ENCODE assay signal across 22 mouse cellular contexts in the genomic region with DNA sequence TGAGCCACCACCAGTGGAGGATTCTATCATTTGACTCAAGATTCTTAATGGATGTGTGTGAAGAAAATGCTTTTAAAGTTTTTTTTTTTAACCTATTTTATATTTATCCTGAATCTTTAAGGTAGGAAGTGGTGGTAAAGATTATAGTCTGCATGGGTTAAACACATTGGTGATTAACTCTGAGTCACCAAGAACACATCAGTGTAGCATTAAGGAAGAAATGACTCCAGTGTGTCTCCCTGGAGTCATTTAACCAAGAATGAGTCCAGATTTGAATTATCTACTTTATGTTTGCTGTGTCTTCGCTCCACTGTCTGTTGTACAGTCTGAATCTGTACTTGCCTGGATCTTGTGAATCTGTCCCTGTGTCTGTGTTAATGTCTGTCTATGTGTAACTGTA.
A peak's percentile ranks its signal among the peaks of the same experiment; 100 is the strongest.
DNase-seq lines count a peak whose midpoint lies in the region; ATAC-seq and TF ChIP-seq lines count a peak whose summit lies in the region.
"Had no signal": no experiment of that assay in that cellular context is flagged by ENCODE, and none has a peak within 500 bp of the region (broad histone marks: within the 10 kb centered on the region; RNA-seq: fewer than 3 reads in every experiment).

No protein-coding gene starts in this region.

- H3K4me1 ChIP-seq in embryonic fibroblast, embryonic 13.5 days (ENCODE audit: control insufficient read depth, insufficient read depth, low read length), result peaks cover 17% of the 10 kb centered on the region; the same call in 1 of the 2 replicates
- H3K4me1 ChIP-seq in embryonic facial prominence, embryonic 10.5 days, result peaks cover 28% of the 10 kb centered on the region
- H3K4me1 ChIP-seq in hindbrain, postnatal 0 days (ENCODE audit: insufficient read depth, low read length), result no peaks in the 10 kb centered on the region
- H3K4me1 ChIP-seq: embryonic facial prominence, embryonic 15.5 days had no signal

- H3K79me3 ChIP-seq in C2C12 (ENCODE audit: low read depth), result no peaks in the 10 kb centered on the region

- ATAC-seq in hindbrain, postnatal 0 days, result no peak
- ATAC-seq: activated CD4-positive, CD25-positive, alpha-beta regulatory T cell, adult 4 months; forebrain, embryonic 13.5 days; forebrain, embryonic 15.5 days; forebrain, postnatal 0 days; Patski had no signal

- TF ChIP-seq POLR2A in embryonic fibroblast, embryonic 13.5 days (IDR thresholded peaks at IDR 0.05; ENCODE audit: low read depth, low read length), result no peak

- no peak overlapping the region for H3K4me2 ChIP-seq in hindbrain, postnatal 0 days (ENCODE audit: low read depth, low read length)
- H3K4me2 ChIP-seq: embryonic facial prominence, embryonic 13.5 days; embryonic facial prominence, embryonic 15.5 days; forebrain, embryonic 13.5 days; forebrain, embryonic 15.5 days had no signal

- peak; percentile 44 for DNase-seq in 3T3-L1 (ENCODE audit: low read depth, low spot score)
- DNase-seq in embryonic facial prominence, embryonic 10.5 days (ENCODE audit: low spot score), result no peak
- no peak for DNase-seq in testis, postnatal 10 days (ENCODE audit: low spot score)
- no peak for DNase-seq in hindbrain, postnatal 0 days (ENCODE audit: low spot score)
- DNase-seq: adrenal gland, adult 8-10 months; adrenal gland, postnatal 14 days; adrenal gland, postnatal 36 days; B cell, adult 2 months; cerebellum, adult 11-12 months; cerebellum, adult 2 months; cerebellum, adult 9-10 months; cerebellum, postnatal 10 days; cerebellum, postnatal 25 days; forebrain, postnatal 0 days had no signal

- no peaks in the 10 kb centered on the region for H3K79me2 ChIP-seq in C2C12 (ENCODE audit: control insufficient read depth, insufficient read depth)

- no peak overlapping the region for H3ac ChIP-seq in C2C12 (ENCODE audit: control insufficient read depth, insufficient read length, low read depth)

- no peaks in the 10 kb centered on the region for H3K36me3 ChIP-seq in C2C12 (ENCODE audit: control insufficient read depth, insufficient read depth)
- no peaks in the 10 kb centered on the region for H3K36me3 ChIP-seq in embryonic facial prominence, embryonic 10.5 days (replicated peaks)
- H3K36me3 ChIP-seq in hindbrain, postnatal 0 days (ENCODE audit: insufficient read depth, low read length), result no peaks in the 10 kb centered on the region
- H3K36me3 ChIP-seq: embryonic facial prominence, embryonic 13.5 days; embryonic facial prominence, embryonic 15.5 days; forebrain, embryonic 15.5 days had no signal

- peak overlapping the region; percentile 78 for H3K27ac ChIP-seq in embryonic fibroblast, embryonic 13.5 days (ENCODE audit: insufficient read depth, low read length)
- no peak overlapping the region for H3K27ac ChIP-seq in embryonic facial prominence, embryonic 10.5 days (replicated peaks)
- H3K27ac ChIP-seq in hindbrain, postnatal 0 days, result no peak overlapping the region
- H3K27ac ChIP-seq: embryonic facial prominence, embryonic 13.5 days; embryonic facial prominence, embryonic 15.5 days; forebrain, embryonic 13.5 days; forebrain, embryonic 15.5 days had no signal

- no peak overlapping the region for H3K4me3 ChIP-seq in C2C12 (ENCODE audit: insufficient read depth, poor library complexity, severe bottlenecking)
- no peak overlapping the region for H3K4me3 ChIP-seq in embryonic fibroblast, embryonic 13.5 days (ENCODE audit: insufficient read depth, low read length)
- H3K4me3 ChIP-seq in embryonic facial prominence, embryonic 10.5 days, result no peak overlapping the region
- H3K4me3 ChIP-seq in hindbrain, postnatal 0 days (ENCODE audit: low read length), result no peak overlapping the region
- H3K4me3 ChIP-seq: embryonic facial prominence, embryonic 13.5 days; embryonic facial prominence, embryonic 15.5 days; forebrain, embryonic 13.5 days; forebrain, embryonic 15.5 days had no signal

- no peaks in the 10 kb centered on the region; the same call in 1 of the 2 replicates for H3K9me3 ChIP-seq in embryonic facial prominence, embryonic 10.5 days
- H3K9me3 ChIP-seq in hindbrain, postnatal 0 days (ENCODE audit: low read length), result no peaks in the 10 kb centered on the region
- H3K9me3 ChIP-seq: embryonic facial prominence, embryonic 15.5 days; forebrain, embryonic 13.5 days; forebrain, embryonic 15.5 days had no signal

- no peak overlapping the region for H3K9ac ChIP-seq in hindbrain, postnatal 0 days (replicated peaks; ENCODE audit: low read length)
- H3K9ac ChIP-seq: embryonic facial prominence, embryonic 13.5 days; embryonic facial prominence, embryonic 15.5 days; forebrain, embryonic 13.5 days; forebrain, embryonic 15.5 days; forebrain, postnatal 0 days had no signal

- WGBS in embryonic facial prominence, embryonic 10.5 days, result 90% methylated on average over 1 of the region's 1 CpGs
- WGBS in hindbrain, postnatal 0 days, result 95% methylated on average over 1 of the region's 1 CpGs

- no peak for TF ChIP-seq CTCF in C2C12 (IDR thresholded peaks at IDR 0.05; ENCODE audit: control insufficient read depth, insufficient read depth, insufficient read length)
- TF ChIP-seq CTCF in embryonic fibroblast, embryonic 13.5 days (IDR thresholded peaks at IDR 0.05; ENCODE audit: borderline replicate concordance, insufficient read depth, low read length), result no peak
- no peak for TF ChIP-seq CTCF in hindbrain, postnatal 0 days (IDR thresholded peaks at IDR 0.05; ENCODE audit: low read depth)

- no peaks in the 10 kb centered on the region for H3K27me3 ChIP-seq in C2C12 (ENCODE audit: control insufficient read depth, insufficient read depth, insufficient read length)
- H3K27me3 ChIP-seq in embryonic facial prominence, embryonic 10.5 days (replicated peaks; ENCODE audit: low read depth, poor library complexity, severe bottlenecking), result no peaks in the 10 kb centered on the region
- H3K27me3 ChIP-seq in hindbrain, postnatal 0 days (ENCODE audit: insufficient read depth, low read length), result no peaks in the 10 kb centered on the region
- H3K27me3 ChIP-seq: embryonic facial prominence, embryonic 13.5 days; embryonic facial prominence, embryonic 15.5 days; forebrain, embryonic 13.5 days; forebrain, embryonic 15.5 days; Patski had no signal

TF ChIP-seq in C2C12, 6 proteins besides CTCF, POLR2A, EP300 and RAD21:
- TF ChIP-seq FOSL1 (IDR thresholded peaks at IDR 0.05; ENCODE audit: insufficient read depth, low read length, poor library complexity, severe bottlenecking) (peak; percentile 62), MYOD1 (IDR thresholded peaks at IDR 0.05; ENCODE audit: control insufficient read depth, insufficient read length, low read depth) (no peak)
